Mouse (Mus musculus): ENCODE results near the gene Macf1. TPM values are rescaled to one million over a fixed set of nuclear protein-coding genes. Genes with fewer than 3 reads are reported as not detected.
"Not testable (repeated sequence)": the region's sequence is repeated elsewhere in the genome, so short reads cannot be mapped to it uniquely, and the experiment has no call there.

Macf1 gene
- polyA plus RNA-seq, 1 experiment = 22.3 TPM

DNA sequence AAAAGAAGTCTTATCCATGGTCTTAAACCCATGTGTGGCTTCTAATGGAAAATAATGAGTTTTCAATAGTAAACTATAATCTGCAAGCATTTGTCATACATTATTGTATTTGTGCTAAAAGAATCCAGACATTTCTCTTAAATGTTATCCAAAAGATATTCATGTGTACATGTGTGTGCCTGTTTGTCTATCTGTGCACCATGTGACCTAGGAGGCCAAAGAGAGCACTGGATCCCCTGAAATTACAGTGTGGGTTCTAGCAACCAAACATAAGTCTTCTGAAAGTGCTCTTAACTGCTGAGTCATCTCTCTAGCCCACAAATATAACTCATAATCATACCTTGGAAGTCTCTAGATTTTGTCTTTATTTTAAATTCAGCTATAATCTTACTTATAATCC, 234.9 kb downstream of the Macf1 start:
- H3K4me1 ChIP-seq (ENCODE audit: control insufficient read depth, insufficient read depth, insufficient read length, low read length) = no peaks in the 10 kb centered on the region
- no peak overlapping the region for H3K27ac ChIP-seq (ENCODE audit: insufficient read depth, low read depth, low read length)
- TF ChIP-seq POLR2A (IDR thresholded peaks at IDR 0.05; ENCODE audit: low read depth, low read length) (no peak), CTCF (IDR thresholded peaks at IDR 0.05; ENCODE audit: extremely low read depth, insufficient read length, insufficient replicate concordance, low read depth, low read length) (no peak)
- H3K4me3 ChIP-seq (ENCODE audit: low read depth, low read length) = no peak overlapping the region
- peaks cover 49% of the 10 kb centered on the region for H3K36me3 ChIP-seq (ENCODE audit: control insufficient read depth, insufficient read depth, low read length)
- H3K27me3 ChIP-seq (ENCODE audit: control insufficient read depth, insufficient read depth, low read length) = no peaks in the 10 kb centered on the region

DNA sequence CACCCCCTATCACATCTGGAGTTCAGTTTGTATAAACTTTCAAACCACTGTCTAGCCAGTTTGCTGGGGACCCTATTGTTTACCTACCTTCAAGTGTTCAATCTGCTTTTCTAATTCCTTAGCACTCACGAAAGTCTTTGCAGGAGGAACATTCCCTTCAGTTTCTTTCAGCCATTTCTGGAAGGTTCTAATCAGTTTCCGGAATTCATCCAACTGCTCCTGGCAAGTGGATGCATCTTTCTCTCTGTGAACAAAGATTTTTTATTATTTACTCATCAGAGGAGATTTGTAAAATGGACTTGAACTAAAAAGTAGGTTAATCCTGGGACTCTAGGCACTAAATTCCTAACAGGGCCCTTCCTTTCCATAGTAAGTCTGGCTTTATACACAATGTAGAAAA, 236.1 kb downstream of the Macf1 start:
- H3K4me3 ChIP-seq (ENCODE audit: low read depth, low read length) = no peak overlapping the region
- H3K36me3 ChIP-seq (ENCODE audit: control insufficient read depth, insufficient read depth, low read length) = peaks cover 49% of the 10 kb centered on the region
- no peaks in the 10 kb centered on the region for H3K4me1 ChIP-seq (ENCODE audit: control insufficient read depth, insufficient read depth, insufficient read length, low read length)
- H3K27ac ChIP-seq (ENCODE audit: insufficient read depth, low read depth, low read length) = no peak overlapping the region
- WGBS = 90% methylated on average over 2 of the region's 2 CpGs
- TF ChIP-seq POLR2A (IDR thresholded peaks at IDR 0.05; ENCODE audit: low read depth, low read length) (no peak), CTCF (IDR thresholded peaks at IDR 0.05; ENCODE audit: extremely low read depth, insufficient read length, insufficient replicate concordance, low read depth, low read length) (no peak)
- no peaks in the 10 kb centered on the region for H3K27me3 ChIP-seq (ENCODE audit: control insufficient read depth, insufficient read depth, low read length)

DNA sequence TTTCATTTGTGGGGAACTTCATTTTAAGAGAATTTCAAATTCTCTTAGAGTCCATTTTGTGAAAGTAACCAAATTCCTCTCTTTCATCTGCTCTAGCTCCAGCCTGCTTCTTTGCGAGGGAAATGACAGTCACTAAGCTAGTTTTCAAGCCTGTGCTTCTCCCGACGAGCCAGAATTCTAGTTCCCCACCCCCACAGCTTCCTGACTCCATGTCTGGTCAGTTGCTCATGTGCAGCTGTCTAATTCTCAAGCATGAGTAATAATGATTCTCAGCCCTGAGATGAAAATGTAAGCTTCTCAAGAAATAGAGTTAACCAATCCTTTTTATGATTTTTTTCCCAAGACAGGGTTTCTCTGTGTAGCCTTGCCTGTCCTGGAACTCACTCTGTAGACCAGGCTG, 236.9 kb downstream of the Macf1 start:
- TF ChIP-seq CTCF (IDR thresholded peaks at IDR 0.05; ENCODE audit: extremely low read depth, insufficient read length, insufficient replicate concordance, low read depth, low read length) = no peak
- TF ChIP-seq POLR2A (IDR thresholded peaks at IDR 0.05; ENCODE audit: low read depth, low read length) = no peak
- H3K27ac ChIP-seq (ENCODE audit: insufficient read depth, low read depth, low read length) = no peak overlapping the region
- 74% methylated on average over 3 of the region's 3 CpGs for WGBS
- no peaks in the 10 kb centered on the region for H3K27me3 ChIP-seq (ENCODE audit: control insufficient read depth, insufficient read depth, low read length)
- no peaks in the 10 kb centered on the region for H3K4me1 ChIP-seq (ENCODE audit: control insufficient read depth, insufficient read depth, insufficient read length, low read length)
- peaks cover 44% of the 10 kb centered on the region for H3K36me3 ChIP-seq (ENCODE audit: control insufficient read depth, insufficient read depth, low read length)
- H3K4me3 ChIP-seq (ENCODE audit: low read depth, low read length) = no peak overlapping the region

DNA sequence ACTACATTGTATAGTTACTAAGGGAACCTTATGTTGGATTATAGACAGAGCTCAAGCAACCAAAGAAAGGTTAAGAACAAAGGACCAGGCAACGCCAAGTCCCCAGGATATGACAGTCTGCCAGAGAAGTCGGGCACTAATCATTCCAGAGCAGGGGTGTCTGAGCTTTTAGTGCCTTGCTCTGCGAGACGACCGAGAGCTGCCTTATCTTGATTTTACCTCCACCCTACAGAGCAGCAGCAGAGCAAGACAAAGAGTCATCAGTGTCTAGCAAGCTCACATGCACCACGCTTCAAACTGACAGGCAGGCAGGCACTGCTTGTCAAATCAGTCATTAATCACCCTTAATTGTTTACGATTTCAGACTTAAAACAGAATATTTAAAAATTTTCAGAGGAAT, 237.4 kb downstream of the Macf1 start:
- TF ChIP-seq POLR2A (IDR thresholded peaks at IDR 0.05; ENCODE audit: low read depth, low read length) = no peak
- TF ChIP-seq CTCF (IDR thresholded peaks at IDR 0.05; ENCODE audit: extremely low read depth, insufficient read length, insufficient replicate concordance, low read depth, low read length) = no peak
- Histone ChIP-seq H3K27me3 (ENCODE audit: control insufficient read depth, insufficient read depth, low read length) (no peaks in the 10 kb centered on the region), H3K36me3 (ENCODE audit: control insufficient read depth, insufficient read depth, low read length) (peaks cover 39% of the 10 kb centered on the region), H3K27ac (ENCODE audit: insufficient read depth, low read depth, low read length) (no peak overlapping the region), H3K4me1 (ENCODE audit: control insufficient read depth, insufficient read depth, insufficient read length, low read length) (no peaks in the 10 kb centered on the region), H3K4me3 (ENCODE audit: low read depth, low read length) (no peak overlapping the region)
- 41% methylated on average over 7 of the region's 7 CpGs for WGBS

DNA sequence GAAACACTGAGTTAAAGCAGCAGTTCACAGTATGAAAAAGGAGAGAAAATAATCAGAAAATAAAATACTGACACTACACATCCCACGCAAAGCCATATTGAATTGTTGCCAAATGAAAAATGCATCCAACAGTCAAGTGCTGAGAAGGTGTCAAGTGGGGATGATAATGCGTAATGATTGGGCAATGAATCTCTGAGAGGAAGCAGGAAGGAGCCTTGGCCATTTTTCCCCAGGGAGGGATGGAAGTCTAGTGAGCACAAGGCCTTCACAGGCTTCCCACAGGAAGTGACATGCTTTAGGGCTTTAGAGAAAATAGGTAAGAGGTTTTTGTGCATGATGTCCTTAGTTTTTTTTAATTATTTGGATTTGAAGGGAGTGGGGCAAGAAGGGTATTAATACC, 237.9 kb downstream of the Macf1 start:
- peaks cover 37% of the 10 kb centered on the region for H3K36me3 ChIP-seq (ENCODE audit: control insufficient read depth, insufficient read depth, low read length)
- not testable (repeated sequence) for H3K4me3 ChIP-seq (ENCODE audit: low read depth, low read length); H3K27ac ChIP-seq (ENCODE audit: insufficient read depth, low read depth, low read length); H3K27me3 ChIP-seq (ENCODE audit: control insufficient read depth, insufficient read depth, low read length); H3K4me1 ChIP-seq (ENCODE audit: control insufficient read depth, insufficient read depth, insufficient read length, low read length)
- WGBS = 77% methylated on average over 2 of the region's 2 CpGs

DNA sequence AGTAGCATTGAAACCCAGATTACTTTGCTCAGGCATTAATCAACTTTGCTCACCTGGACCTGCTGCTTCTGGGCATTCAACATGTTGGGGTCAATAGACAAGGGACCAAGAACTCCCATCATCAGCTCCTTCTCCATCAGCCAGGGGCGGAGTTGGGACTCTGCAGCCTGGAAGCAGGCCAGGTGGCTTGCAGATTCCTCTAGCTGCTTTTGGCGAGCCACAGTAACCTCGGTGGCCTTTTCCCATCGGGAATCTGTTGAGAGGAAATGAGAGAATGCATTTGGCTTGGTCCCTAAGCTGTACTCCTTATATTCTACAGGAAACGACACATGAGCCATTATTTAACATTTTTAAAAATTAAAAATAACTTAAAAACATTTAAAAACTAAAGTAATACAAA, 245.7 kb downstream of the Macf1 start:
- Histone ChIP-seq H3K36me3 (ENCODE audit: control insufficient read depth, insufficient read depth, low read length) (peaks cover 27% of the 10 kb centered on the region), H3K4me1 (ENCODE audit: control insufficient read depth, insufficient read depth, insufficient read length, low read length) (no peaks in the 10 kb centered on the region), H3K4me3 (ENCODE audit: low read depth, low read length) (no peak overlapping the region), H3K27me3 (ENCODE audit: control insufficient read depth, insufficient read depth, low read length) (no peaks in the 10 kb centered on the region), H3K27ac (ENCODE audit: insufficient read depth, low read depth, low read length) (no peak overlapping the region)
- 62% methylated on average over 5 of the region's 5 CpGs for WGBS
- TF ChIP-seq POLR2A (IDR thresholded peaks at IDR 0.05; ENCODE audit: low read depth, low read length) = no peak
- no peak for TF ChIP-seq CTCF (IDR thresholded peaks at IDR 0.05; ENCODE audit: extremely low read depth, insufficient read length, insufficient replicate concordance, low read depth, low read length)

DNA sequence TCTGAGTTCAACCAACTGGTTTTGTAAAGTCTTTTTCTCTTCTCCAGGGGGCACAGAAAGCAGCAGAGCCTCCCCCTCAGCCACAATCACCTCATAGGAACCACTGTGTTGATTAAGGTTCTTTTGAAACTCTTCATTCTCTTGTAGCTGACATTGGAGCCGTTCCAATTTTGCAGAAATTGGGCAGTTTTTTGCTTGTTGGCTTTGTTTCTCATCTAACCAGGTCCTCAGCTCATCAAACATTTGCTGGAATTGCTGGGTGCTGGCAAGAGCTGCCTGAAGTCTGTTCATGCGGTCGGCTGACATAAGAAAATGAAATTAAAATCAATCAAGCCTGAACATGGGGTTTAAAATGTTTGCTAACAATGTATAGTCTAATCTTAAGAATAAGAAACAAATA, 251.0 kb downstream of the Macf1 start:
- H3K4me3 ChIP-seq (ENCODE audit: low read depth, low read length) = no peak overlapping the region
- peaks cover 24% of the 10 kb centered on the region for H3K36me3 ChIP-seq (ENCODE audit: control insufficient read depth, insufficient read depth, low read length)
- H3K27me3 ChIP-seq (ENCODE audit: control insufficient read depth, insufficient read depth, low read length) = no peaks in the 10 kb centered on the region
- H3K27ac ChIP-seq (ENCODE audit: insufficient read depth, low read depth, low read length) = no peak overlapping the region
- H3K4me1 ChIP-seq (ENCODE audit: control insufficient read depth, insufficient read depth, insufficient read length, low read length) = no peaks in the 10 kb centered on the region
- WGBS = 86% methylated on average over 3 of the region's 3 CpGs
- TF ChIP-seq CTCF (IDR thresholded peaks at IDR 0.05; ENCODE audit: extremely low read depth, insufficient read length, insufficient replicate concordance, low read depth, low read length) = no peak
- no peak for TF ChIP-seq POLR2A (IDR thresholded peaks at IDR 0.05; ENCODE audit: low read depth, low read length)

DNA sequence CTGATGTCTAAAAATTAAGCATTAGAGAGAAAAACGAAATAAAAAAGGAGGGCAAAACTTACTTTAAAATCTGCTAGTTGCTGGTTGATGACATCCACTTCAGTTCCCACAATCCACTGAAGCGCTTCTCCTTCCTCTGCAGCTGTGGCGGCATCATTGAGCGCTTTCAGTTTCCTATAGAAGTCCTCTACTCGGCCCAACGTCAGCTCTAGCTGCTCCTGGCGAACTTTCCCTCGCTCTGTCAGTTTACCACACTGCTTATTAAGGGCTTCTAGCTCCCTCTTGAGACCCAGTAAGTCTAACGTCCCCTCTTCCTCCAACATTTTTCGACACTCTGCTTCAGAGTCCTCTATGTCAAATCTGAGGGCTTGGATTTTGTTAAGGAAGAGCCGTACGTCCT, 252.2 kb downstream of the Macf1 start:
- no peak for TF ChIP-seq POLR2A (IDR thresholded peaks at IDR 0.05; ENCODE audit: low read depth, low read length)
- peak; percentile 13; the same call in 1 of the 2 replicates for TF ChIP-seq CTCF (IDR thresholded peaks at IDR 0.05; ENCODE audit: extremely low read depth, insufficient read length, insufficient replicate concordance, low read depth, low read length)
- H3K4me1 ChIP-seq (ENCODE audit: control insufficient read depth, insufficient read depth, insufficient read length, low read length) = peaks cover 4% of the 10 kb centered on the region; the same call in 1 of the 2 replicates
- WGBS = 78% methylated on average over 12 of the region's 12 CpGs
- no peak overlapping the region for H3K4me3 ChIP-seq (ENCODE audit: low read depth, low read length)
- no peaks in the 10 kb centered on the region for H3K27me3 ChIP-seq (ENCODE audit: control insufficient read depth, insufficient read depth, low read length)
- peaks cover 24% of the 10 kb centered on the region for H3K36me3 ChIP-seq (ENCODE audit: control insufficient read depth, insufficient read depth, low read length)
- H3K27ac ChIP-seq (ENCODE audit: insufficient read depth, low read depth, low read length) = peak overlapping the region; percentile 1; the same call in 1 of the 2 replicates
